Mouse (Mus musculus) liver (tissue): ENCODE results near the gene Rtl6.

Experiments
- DNase-seq: peaks from one replicate; pipeline ENCODE4 v3.0.0-alpha.2; 2020; ENCODE audit warnings: mixed read lengths

The Rtl6 gene

GRCm38 (mm10) chr15:84536611-84537010, 21.0 kb downstream of the Rtl6 start:
- no peak for DNase-seq

DNA sequence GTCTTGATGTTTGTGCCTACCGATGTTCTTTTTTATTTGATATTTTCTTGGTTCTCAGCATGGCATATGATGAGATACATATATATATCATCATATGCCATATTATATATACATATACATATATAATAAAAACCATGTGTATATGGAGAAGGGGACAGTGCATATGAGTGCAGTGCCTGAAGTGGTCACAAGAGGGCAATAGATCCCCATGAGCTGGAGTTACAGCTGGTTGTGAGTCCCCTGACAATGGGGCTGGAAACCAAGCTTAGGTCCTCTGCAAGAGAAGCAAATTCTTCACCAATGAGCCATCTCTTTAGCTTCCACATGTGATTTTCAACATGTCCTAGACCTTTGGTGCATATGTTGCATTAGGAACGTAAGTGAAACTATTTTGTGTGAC, 21.7 kb downstream of the Rtl6 start:
- DNase-seq: no peak

DNA sequence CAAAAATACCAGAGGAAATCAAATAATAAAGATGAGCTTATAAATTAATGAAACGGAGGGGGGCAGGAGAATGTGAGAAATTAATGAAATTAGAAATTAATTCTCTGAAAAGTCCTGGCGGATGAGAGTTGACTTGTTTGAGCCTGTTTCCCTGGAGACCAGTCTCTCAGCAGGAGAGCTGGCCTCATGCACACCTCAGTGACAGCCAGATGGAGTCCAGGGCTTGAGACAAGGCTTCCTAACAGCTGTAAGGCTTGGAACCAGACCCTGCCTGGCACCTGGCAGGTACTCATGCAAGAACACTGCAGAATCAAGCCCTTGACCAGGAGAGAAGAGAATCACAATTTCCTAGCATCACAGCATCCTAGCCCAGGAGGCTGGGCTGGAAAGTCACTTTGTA, 25.4 kb downstream of the Rtl6 start:
- DNase-seq: no peak

DNA sequence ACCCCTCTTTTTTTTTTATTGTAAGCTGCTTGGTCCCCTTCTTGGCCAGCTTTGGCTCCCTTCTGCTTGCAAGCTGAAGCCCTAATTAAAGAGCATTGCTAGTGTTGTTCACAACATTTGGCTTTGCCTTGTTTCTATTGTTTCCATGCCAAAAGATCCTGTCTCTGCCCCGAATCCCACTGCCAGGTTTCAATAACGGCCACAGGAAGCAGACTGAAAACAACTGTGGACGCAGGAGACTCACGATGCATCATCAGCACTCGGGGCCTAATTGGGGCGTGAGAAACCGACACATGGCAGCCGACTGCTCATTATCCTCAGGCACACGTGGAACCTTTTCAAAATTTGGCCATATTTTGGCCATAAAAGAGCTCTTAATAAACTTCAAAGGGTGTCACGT, 26.1 kb downstream of the Rtl6 start:
- no peak for DNase-seq

DNA sequence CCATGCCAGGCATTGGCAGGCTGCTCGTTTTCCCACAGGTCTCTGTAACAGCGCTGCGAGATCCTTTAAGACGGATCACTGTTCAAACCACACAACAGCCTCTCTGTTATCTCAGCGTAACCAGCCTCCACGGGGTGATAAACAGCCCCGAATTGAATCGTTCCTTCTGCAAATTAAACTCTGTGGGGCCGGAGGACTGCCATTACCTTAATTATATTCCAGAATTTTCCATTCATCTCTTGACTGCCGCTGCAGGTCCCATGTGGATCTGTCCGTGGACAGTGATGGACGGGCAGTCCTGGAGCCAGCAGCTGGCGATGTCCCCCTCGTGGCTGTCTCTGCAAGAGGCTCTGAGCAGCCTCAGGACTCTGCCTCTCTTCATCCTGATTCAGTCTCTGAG, 30.7 kb downstream of the Rtl6 start:
- DNase-seq: no peak

DNA sequence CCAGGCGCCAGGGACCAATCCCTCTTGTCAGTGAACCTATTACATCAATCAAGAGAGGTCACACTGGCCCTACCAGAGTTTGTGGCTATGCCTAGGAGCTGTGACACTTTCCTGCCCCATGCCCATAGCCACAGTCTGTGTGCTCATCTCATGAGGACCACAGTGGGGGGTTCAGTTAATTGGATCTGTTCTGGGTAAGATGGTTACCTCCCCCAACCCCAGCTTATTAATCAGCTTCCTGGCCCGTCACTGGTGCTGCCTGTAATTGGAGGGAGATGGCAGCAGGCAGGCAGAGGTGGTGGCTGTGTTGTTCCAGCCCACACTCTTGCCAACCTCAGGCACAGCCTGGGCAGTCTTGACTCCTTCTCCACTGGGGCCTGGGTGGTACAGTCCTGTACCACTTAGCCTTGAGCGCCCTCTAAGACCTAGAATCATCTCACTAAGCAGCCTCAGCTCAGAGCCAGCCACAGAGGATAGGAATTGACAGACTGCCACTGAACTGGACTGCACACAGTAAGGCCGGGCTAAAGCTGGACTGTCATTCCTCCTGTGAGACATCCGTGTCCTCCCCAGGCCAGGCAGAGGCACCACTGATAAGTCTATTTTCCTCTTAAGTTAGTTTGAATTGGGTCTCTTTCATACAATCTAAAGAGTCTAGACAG, 32.3 kb downstream of the Rtl6 start:
- no peak for DNase-seq

- no peak for DNase-seq
These were observed 34.5 kb downstream of the Rtl6 start for GRCm38 (mm10) chr15:84522953-84523689.

- DNase-seq: no peak
These were observed 36.1 kb downstream of the Rtl6 start for GRCm38 (mm10) chr15:84521486-84521885.

DNA sequence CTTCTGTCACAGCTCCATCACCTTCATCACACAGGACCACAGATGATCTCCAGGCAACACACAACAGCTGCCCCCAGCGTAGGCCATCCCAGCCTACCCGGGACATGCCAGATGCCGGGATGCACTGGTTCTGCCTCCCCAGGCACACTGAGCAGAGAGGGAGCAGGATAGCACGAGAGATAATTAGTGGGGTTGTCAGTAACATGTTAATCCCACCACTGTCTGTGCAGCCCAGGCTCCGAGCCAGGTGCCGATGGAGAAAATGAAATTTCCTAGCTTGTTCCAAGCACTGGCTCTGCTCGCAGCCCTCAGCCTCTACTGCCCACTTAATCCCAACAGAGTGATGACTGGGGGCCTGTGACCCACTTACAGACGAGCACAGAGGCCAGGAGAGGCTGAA, 39.1 kb downstream of the Rtl6 start:
- no peak for DNase-seq

- DNase-seq: peak; percentile 26
These were observed 44.9 kb downstream of the Rtl6 start for GRCm38 (mm10) chr15:84512626-84513296.

DNA sequence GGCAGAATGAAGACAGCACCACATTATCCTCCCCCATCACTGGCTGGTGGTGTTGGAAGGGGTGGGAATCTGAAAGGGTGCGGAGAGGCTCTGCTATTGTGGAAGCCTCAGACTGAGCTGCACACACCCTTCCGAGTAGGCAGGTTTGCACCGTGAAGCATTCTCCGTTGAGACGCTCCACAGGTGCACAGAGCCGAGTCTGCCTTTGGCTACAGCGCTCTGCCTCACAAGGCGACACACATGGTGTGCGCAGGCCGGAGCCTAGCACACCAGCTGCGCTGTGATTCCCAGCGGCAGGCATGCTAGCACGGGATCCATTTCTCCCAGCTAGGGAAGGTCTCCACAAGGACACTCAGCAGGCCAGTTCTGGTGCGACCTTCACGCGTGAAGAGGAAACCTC, 47.6 kb downstream of the Rtl6 start:
- DNase-seq: no peak

DNA sequence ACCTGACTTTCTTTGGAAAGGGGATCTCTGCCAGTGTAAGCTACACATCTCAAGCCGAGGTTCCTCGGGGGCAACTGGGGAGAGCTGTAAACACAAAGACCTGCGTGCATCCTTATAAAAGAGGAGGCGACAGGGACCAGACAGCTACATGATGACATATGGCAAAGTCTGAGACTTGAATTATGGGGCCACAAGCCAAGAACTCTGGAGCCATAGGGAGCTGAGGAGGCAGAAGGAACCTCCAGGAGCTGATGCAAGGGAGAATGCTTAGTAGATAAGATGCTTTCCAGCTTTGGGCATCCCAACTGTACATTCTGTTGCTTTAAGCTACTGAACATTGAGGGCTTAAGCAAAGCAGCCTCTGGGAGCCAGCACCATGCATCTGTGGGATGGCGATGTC, 48.5 kb downstream of the Rtl6 start:
- DNase-seq: no peak

- no peak for DNase-seq
These were observed 51.6 kb downstream of the Rtl6 start for GRCm38 (mm10) chr15:84506026-84506425.

GRCm38 (mm10) chr15:84504895-84505294, 52.7 kb downstream of the Rtl6 start:
- DNase-seq: no peak
